ENCODE assay signal across 10 mouse cellular contexts in genomic region chr7:31050487-31050886, GRCm38 (mm10). TPM values are rescaled to one million over a fixed set of nuclear protein-coding genes. Genes with fewer than 3 reads are reported as not detected.
DNase-seq lines count a peak whose midpoint lies in the region; ATAC-seq lines count a peak whose summit lies in the region.
"Had no signal": no experiment of that assay in that cellular context is flagged by ENCODE, and none has a peak within 500 bp of the region (broad histone marks: within the 10 kb centered on the region; RNA-seq: fewer than 3 reads in every experiment).

No protein-coding gene starts in this region.

- intact Hi-C loops in gastrocnemius, postnatal 36 days (cut with DNase I): no loop called here

- 2% methylated on average over 6 of the region's 6 CpGs for WGBS in kidney, embryonic 16.5 days
- 5% methylated on average over 6 of the region's 6 CpGs for WGBS in forebrain, embryonic 10.5 days
- WGBS in neural tube, embryonic 12.5 days: 3% methylated on average over 6 of the region's 6 CpGs

- no peaks in the 10 kb centered on the region for H3K9me3 ChIP-seq in kidney, embryonic 16.5 days (ENCODE audit: low read length)
- no peaks in the 10 kb centered on the region for H3K9me3 ChIP-seq in forebrain, embryonic 10.5 days
- no peaks in the 10 kb centered on the region for H3K9me3 ChIP-seq in neural tube, embryonic 12.5 days

- peaks cover 48% of the 10 kb centered on the region for H3K4me1 ChIP-seq in kidney, embryonic 16.5 days (ENCODE audit: insufficient read depth, low read length)
- H3K4me1 ChIP-seq in forebrain, embryonic 10.5 days: peaks cover 63% of the 10 kb centered on the region
- H3K4me1 ChIP-seq in neural tube, embryonic 12.5 days: peaks cover 46% of the 10 kb centered on the region

- no peak overlapping the region for H3K9ac ChIP-seq in kidney, embryonic 16.5 days (replicated peaks; ENCODE audit: low read length)
- peak overlapping the region; percentile 44; the same call in 1 of the 2 replicates for H3K9ac ChIP-seq in neural tube, embryonic 12.5 days

- DNase-seq in kidney, adult 11 months: no peak
- DNase-seq in forebrain, embryonic 10.5 days (ENCODE audit: extremely low spot score, low spot score): no peak
- DNase-seq in induced T-regulatory cell, adult 2 months (ENCODE audit: low read depth): peak; percentile 39
- DNase-seq in thymus, postnatal 10 days (ENCODE audit: low spot score in 2 of 2): no peak
- no peak for DNase-seq in gastrocnemius, postnatal 36 days
- no peak for DNase-seq in lung, postnatal 14 days
- DNase-seq: heart, adult 2 months; thymus, adult 18-20 months had no signal

- H3K4me2 ChIP-seq in kidney, embryonic 16.5 days (replicated peaks; ENCODE audit: low read depth, low read length): peak overlapping the region; percentile 37; the same call in 1 of the 2 replicates
- peak overlapping the region; percentile 58 for H3K4me2 ChIP-seq in neural tube, embryonic 12.5 days (replicated peaks)

- H3K27me3 ChIP-seq in kidney, embryonic 16.5 days (ENCODE audit: insufficient read depth, low read length): peaks cover 62% of the 10 kb centered on the region
- H3K27me3 ChIP-seq in forebrain, embryonic 10.5 days (ENCODE audit: poor library complexity, severe bottlenecking): peaks cover 83% of the 10 kb centered on the region
- H3K27me3 ChIP-seq in neural tube, embryonic 12.5 days (replicated peaks): peaks cover 63% of the 10 kb centered on the region

- no peak for ATAC-seq in kidney, embryonic 16.5 days (ENCODE audit: low FRiP score, low TSS enrichment)
- ATAC-seq in neural tube, embryonic 12.5 days (ENCODE audit: low FRiP score, low read depth): no peak

- H3K4me3 ChIP-seq in kidney, embryonic 16.5 days (ENCODE audit: low read length): peak overlapping the region; percentile 8; the same call in 1 of the 2 replicates
- H3K4me3 ChIP-seq in forebrain, embryonic 10.5 days: peak overlapping the region; percentile 36; the same call in 1 of the 2 replicates
- H3K4me3 ChIP-seq in neural tube, embryonic 12.5 days: peak overlapping the region; percentile 31
- H3K4me3 ChIP-seq: heart, adult 2 months had no signal

- H3K36me3 ChIP-seq in kidney, embryonic 16.5 days (ENCODE audit: insufficient read depth, low read length): no peaks in the 10 kb centered on the region
- H3K36me3 ChIP-seq in forebrain, embryonic 10.5 days (replicated peaks): no peaks in the 10 kb centered on the region
- H3K36me3 ChIP-seq in neural tube, embryonic 12.5 days: no peaks in the 10 kb centered on the region

- no peak overlapping the region for H3K27ac ChIP-seq in kidney, embryonic 16.5 days (ENCODE audit: low read length)
- H3K27ac ChIP-seq in forebrain, embryonic 10.5 days: no peak overlapping the region
- H3K27ac ChIP-seq in neural tube, embryonic 12.5 days: no peak overlapping the region
- H3K27ac ChIP-seq: heart, adult 2 months had no signal

RNA-seq across cellular contexts. Expression of gene Fxyd7, which starts 0.8 kb away (rescaled TPM):
- polyA plus RNA-seq in kidney, embryonic 16.5 days (2015; fragmentation: Nextera tagmentation; extraction: Ambion mirVana): 11.1 and 11.4 TPM in 2 replicates
- polyA plus RNA-seq in forebrain, embryonic 10.5 days (2016; fragmentation: Nextera tagmentation; extraction: Ambion mirVana): 0.36 and 1.1 TPM in 2 replicates
- polyA plus RNA-seq in neural tube, embryonic 12.5 days (2016; fragmentation: Nextera tagmentation; extraction: Ambion mirVana): 64.5 and 79.5 TPM in 2 replicates
- 1 to 10 TPM; 1.7 to 1.8 TPM for total RNA-seq in gastrocnemius, postnatal 36 days (2021)

RNA-seq across cellular contexts. Expression of gene Fxyd1, which starts 6.5 kb away (rescaled TPM):
- polyA plus RNA-seq in kidney, embryonic 16.5 days (2015; fragmentation: Nextera tagmentation; extraction: Ambion mirVana): 45.7 and 48.3 TPM in 2 replicates
- polyA plus RNA-seq in forebrain, embryonic 10.5 days (2016; fragmentation: Nextera tagmentation; extraction: Ambion mirVana): 2.2 and 2.5 TPM in 2 replicates
- polyA plus RNA-seq in neural tube, embryonic 12.5 days (2016; fragmentation: Nextera tagmentation; extraction: Ambion mirVana): 24.1 and 26.5 TPM in 2 replicates
- 1,000 to 10,000 TPM in 1 of 2 experiments, 100 to 1,000 TPM in 1; 991 to 1,156 TPM for total RNA-seq in gastrocnemius, postnatal 36 days (2021)

RNA-seq across cellular contexts. Expression of gene Fxyd5, which starts 8.2 kb away (rescaled TPM):
- polyA plus RNA-seq in kidney, embryonic 16.5 days (2015; fragmentation: Nextera tagmentation; extraction: Ambion mirVana): 32.6 and 34.0 TPM in 2 replicates
- 10.2 and 10.4 TPM in 2 replicates for polyA plus RNA-seq in forebrain, embryonic 10.5 days (2016; fragmentation: Nextera tagmentation; extraction: Ambion mirVana)
- 12.5 and 15.4 TPM in 2 replicates for polyA plus RNA-seq in neural tube, embryonic 12.5 days (2016; fragmentation: Nextera tagmentation; extraction: Ambion mirVana)
- 10 to 100 TPM in 1 of 2 experiments, 1 to 10 TPM in 1; 9.6 to 11.3 TPM for total RNA-seq in gastrocnemius, postnatal 36 days (2021)

RNA-seq across cellular contexts. Expression of gene Lgi4, which starts 8.7 kb away (rescaled TPM):
- polyA plus RNA-seq in kidney, embryonic 16.5 days (2015; fragmentation: Nextera tagmentation; extraction: Ambion mirVana): 0.32 and 0.33 TPM in 2 replicates
- polyA plus RNA-seq in forebrain, embryonic 10.5 days (2016; fragmentation: Nextera tagmentation; extraction: Ambion mirVana): 0.58 and 0.68 TPM in 2 replicates
- polyA plus RNA-seq in neural tube, embryonic 12.5 days (2016; fragmentation: Nextera tagmentation; extraction: Ambion mirVana): 4.7 and 6.1 TPM in 2 replicates
- 1 to 10 TPM; 2.5 to 4.4 TPM for total RNA-seq in gastrocnemius, postnatal 36 days (2021)

RNA-seq across cellular contexts. Expression of gene Fxyd3, which starts 26.0 kb away (rescaled TPM):
- polyA plus RNA-seq in kidney, embryonic 16.5 days (2015; fragmentation: Nextera tagmentation; extraction: Ambion mirVana): 15.0 and 19.0 TPM in 2 replicates
- polyA plus RNA-seq in forebrain, embryonic 10.5 days (2016; fragmentation: Nextera tagmentation; extraction: Ambion mirVana): 1.9 and 2.8 TPM in 2 replicates
- 7.1 and 7.8 TPM in 2 replicates for polyA plus RNA-seq in neural tube, embryonic 12.5 days (2016; fragmentation: Nextera tagmentation; extraction: Ambion mirVana)
- under 1 TPM; 0.77 to 0.96 TPM for total RNA-seq in gastrocnemius, postnatal 36 days (2021)
